Mouse (Mus musculus) neural tube, embryonic 15.5 days (tissue): Measurements from ENCODE around the gene Pum1. TPM values are rescaled to one million over a fixed set of nuclear protein-coding genes. Genes with fewer than 3 reads are reported as not detected.

Experiments used
- polyA plus RNA-seq: library from polyadenylated mRNA; unstranded; fragments of >200 nt; fragmentation: Nextera tagmentation; extraction: Ambion mirVana; gene quantifications from 2 replicates; pipeline ENCODE4 v1.2.1, GENCODE M21; 2015

Pum1 gene
- polyA plus RNA-seq, 1 experiment from 2014 or later: 75.8 TPM

Other genes starting within 250 kb of the Pum1 start
- 7.9 and 11.0 TPM in 2 replicates for gene Nkain1, start 89.1 kb upstream of the Pum1 start, polyA plus RNA-seq
- gene Sdc3, start 129.2 kb downstream of the Pum1 start, polyA plus RNA-seq: 117 and 130 TPM in 2 replicates
- gene Laptm5, start 249.8 kb downstream of the Pum1 start, polyA plus RNA-seq: 29.8 and 64.3 TPM in 2 replicates